Mouse (Mus musculus) MEL (cell line): Measurements from ENCODE around the gene Siah1b. TPM values are rescaled to one million over a fixed set of nuclear protein-coding genes. Genes with fewer than 3 reads are reported as not detected.

Experiments
- polyA plus RNA-seq, 2 experiments: library from polyadenylated mRNA; stranded (reverse) in 1 of 2; unstranded in 1 of 2; fragments of >175 nt in 1 of 2; fragments of >200 nt in 1 of 2; gene quantifications; 2 replicates each; pipeline versions ENCODE4 v1.2.1 to v1.2.4; 2012; ENCODE audit warnings: low replicate concordance in 2 of 2, low read depth in 1 of 2; ENCODE audit not compliant: insufficient read length in 2 of 2, insufficient read depth in 1 of 2, missing spikeins in 1 of 2
- total RNA-seq: library from RNA; depleted of rRNA; stranded (reverse); fragments of 300-350 nt; gene quantifications from 2 replicates; pipeline ENCODE4 v1.2.3, GENCODE M21; 2012; rRNA removed

The Siah1b gene
- total and polyA plus RNA-seq, 3 experiments = 54.2 to 65.1 TPM; not detected in 1

Other genes starting within 250 kb of the Siah1b start
- 10.1 TPM in 2 replicates for gene Ap1s2, start 167.5 kb downstream of the Siah1b start, total RNA-seq
- 1 to 10 TPM in 1 of 2 experiments, not detected in 1; 9.3 TPM for gene Ap1s2, start 167.5 kb downstream of the Siah1b start, polyA plus RNA-seq
- 25.8 and 27.5 TPM in 2 replicates for gene Zrsr2, start 117.8 kb downstream of the Siah1b start, total RNA-seq
- 10 to 100 TPM in 1 of 2 experiments, not detected in 1; 96.4 TPM for gene Zrsr2, start 117.8 kb downstream of the Siah1b start, polyA plus RNA-seq
- 0.23 and 0.50 TPM in 2 replicates for gene Car5b, start 48.5 kb downstream of the Siah1b start, total RNA-seq
- under 1 TPM in 1 of 2 experiments, not detected in 1; 0.31 TPM for gene Car5b, start 48.5 kb downstream of the Siah1b start, polyA plus RNA-seq
- 0.12 TPM in 1 of 2 replicates, not detected in the other for gene Cltrn, start 12.3 kb upstream of the Siah1b start, total RNA-seq
- under 1 TPM in 1 of 2 experiments, not detected in 1; 0.13 TPM for gene Cltrn, start 12.3 kb upstream of the Siah1b start, polyA plus RNA-seq
- not detected in 2 replicates for gene Ace2, start 62.8 kb upstream of the Siah1b start, total RNA-seq
- not detected for gene Ace2, start 62.8 kb upstream of the Siah1b start, polyA plus RNA-seq
- gene Bmx, start 181.7 kb upstream of the Siah1b start, total RNA-seq = not detected in 2 replicates
- not detected for gene Bmx, start 181.7 kb upstream of the Siah1b start, polyA plus RNA-seq
- 2.9 and 5.3 TPM in 2 replicates for gene Pir, start 192.9 kb upstream of the Siah1b start, total RNA-seq
- 100 to 1,000 TPM in 1 of 2 experiments, 10 to 100 TPM in 1; 11.4 to 230 TPM for gene Pir, start 192.9 kb upstream of the Siah1b start, polyA plus RNA-seq